Mouse (Mus musculus): Measurements from ENCODE around the gene Pim1.
"Not testable (repeated sequence)": the region's sequence is repeated elsewhere in the genome, so short reads cannot be mapped to it uniquely, and the experiment has no call there.

The Pim1 gene

DNA sequence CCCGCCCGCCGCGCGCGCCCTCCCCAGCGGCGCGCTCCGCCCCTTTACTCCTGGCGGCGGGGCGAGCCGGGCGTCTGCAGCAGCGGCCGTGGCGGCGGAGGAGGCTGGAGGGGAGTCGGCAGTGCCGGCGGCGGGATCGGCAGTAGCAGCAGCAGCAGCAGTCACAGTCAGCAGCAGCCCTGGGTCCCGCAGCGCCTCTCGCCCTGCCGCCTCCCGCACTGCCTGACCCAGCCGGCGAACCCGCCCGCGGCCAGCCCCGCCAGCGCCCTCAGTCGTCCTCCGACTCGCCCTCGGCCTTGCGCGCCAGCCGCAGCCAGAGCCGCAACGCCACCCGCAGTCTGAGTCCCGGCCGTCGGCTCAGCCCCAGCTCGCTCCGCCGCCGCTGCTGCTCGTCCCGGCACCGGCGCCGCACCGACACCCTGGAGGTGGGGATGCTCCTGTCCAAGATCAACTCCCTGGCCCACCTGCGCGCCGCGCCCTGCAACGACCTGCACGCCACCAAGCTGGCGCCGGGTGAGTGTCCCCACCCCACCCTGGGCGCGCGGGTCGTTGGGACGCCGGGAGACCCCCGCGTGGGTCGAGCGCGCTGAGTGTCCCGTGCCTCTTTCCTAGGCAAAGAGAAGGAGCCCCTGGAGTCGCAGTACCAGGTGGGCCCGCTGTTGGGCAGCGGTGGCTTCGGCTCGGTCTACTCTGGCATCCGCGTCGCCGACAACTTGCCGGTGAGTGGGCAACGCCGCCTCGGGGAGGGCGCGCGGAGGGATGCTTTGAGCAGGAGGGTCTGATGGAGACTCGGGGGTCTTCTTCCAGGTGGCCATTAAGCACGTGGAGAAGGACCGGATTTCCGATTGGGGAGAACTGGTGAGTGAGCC, at the start of gene Pim1:
TSS of gene Pim1 (plus strand) at position 41 of the 869 bp plus-strand sequence.
- in situ Hi-C loops (cut with MboI, MseI): no loop called here

DNA sequence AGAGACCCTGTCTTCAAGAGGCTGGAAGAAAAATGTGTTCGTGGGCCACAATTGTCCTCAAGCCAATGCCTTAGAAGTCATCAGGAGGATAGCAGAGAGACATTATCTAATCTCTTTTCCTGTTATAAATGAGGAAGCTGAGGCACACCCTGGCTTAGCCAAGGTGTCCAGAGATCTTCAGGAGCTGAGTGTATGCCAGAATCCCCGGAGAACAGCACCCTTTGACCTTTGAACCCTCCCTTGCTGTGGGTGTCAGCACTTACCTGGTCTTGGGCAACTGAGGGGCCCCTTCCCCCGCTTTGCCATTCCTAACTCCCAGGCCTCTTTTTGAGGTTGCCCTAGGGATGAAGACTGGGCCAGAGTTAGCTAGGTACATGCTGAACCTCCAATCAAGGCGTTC, 49.0 kb upstream of the Pim1 start:
- in situ Hi-C loops (cut with MboI, MseI): no loop called here

DNA sequence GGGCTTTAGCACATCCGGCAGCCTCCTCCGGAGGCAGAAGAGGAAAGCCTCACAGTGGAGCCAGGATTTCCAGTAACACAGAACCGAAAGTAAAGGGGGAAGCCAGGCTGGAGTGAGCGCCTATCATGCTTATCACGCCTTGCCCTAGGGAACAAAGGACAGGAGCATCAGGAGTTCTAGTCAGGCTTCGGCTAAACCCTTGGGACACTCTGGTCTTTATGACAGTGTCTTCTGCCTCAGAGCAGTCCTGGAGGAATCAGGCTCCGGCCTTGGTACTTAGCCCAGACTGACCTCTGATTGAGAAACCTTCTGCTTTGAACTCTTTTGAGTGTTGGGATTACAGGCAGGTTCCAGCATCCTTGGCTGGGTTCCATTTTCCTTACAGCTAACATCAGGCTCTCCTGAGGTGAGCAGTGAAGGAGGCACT, 48.4 kb upstream of the Pim1 start:
- in situ Hi-C loops (cut with MboI, MseI): no loop called here

DNA sequence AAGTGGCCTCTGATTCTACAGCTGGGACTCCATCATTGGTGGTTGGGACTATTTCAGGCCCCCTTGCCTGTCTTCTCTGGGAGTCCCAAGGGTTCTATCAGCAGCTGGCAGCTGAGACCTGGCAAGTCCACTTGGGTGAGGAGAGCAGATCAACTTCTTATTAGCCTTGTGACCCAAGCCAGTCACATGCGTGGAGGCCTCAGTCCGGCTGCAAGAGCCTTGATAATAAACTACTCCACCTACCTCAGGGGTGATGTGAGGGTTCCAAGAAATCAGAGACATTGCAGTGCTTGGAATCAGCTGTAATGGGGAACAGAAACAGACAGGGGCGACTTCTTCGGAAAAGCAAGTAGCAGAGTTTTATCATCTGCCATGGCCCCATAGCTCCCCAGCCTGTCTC, 46.8 kb upstream of the Pim1 start:
- in situ Hi-C loops (cut with MboI, MseI): no loop called here

DNA sequence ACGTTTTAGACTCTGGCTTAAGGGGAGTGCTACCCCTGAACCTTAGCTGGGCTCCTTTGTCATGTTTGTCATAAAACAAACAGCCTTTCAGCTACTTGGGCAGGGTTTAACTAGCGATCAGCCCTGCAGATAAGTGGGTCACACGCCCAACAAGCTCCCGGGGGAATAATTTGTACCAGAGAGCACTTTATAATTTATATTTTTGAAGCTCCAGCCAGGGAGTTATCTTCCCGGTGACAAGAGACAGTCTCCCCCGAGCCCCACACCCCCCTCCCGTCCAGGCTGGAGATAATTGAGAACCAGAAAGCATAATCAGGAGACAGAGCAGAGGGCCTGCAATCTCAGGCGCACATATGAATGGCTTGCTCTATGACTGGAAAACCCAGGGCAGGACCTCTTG, 45.5 kb upstream of the Pim1 start:
- in situ Hi-C loops (cut with MboI, MseI): no loop called here

DNA sequence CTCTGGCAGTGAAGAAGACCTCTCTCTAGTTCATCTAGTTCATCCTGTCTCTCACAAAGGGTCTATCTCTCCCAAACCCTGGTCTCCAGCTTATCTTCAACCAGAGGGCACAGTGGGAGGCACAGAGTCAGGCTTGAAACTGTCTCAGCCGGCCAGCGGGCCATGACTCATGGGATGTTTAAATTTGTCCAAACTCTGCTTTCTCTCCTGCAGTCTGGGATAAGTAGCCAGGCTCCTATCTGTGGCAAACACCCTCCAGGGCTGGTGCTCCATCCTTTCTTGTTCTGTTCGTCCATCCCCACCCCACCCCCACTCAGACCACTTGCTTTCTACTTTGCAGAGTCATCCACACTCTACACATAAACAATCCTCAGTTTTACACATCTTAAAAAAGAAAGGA, 43.2 kb upstream of the Pim1 start:
- in situ Hi-C loops (cut with MboI, MseI): no loop called here

DNA sequence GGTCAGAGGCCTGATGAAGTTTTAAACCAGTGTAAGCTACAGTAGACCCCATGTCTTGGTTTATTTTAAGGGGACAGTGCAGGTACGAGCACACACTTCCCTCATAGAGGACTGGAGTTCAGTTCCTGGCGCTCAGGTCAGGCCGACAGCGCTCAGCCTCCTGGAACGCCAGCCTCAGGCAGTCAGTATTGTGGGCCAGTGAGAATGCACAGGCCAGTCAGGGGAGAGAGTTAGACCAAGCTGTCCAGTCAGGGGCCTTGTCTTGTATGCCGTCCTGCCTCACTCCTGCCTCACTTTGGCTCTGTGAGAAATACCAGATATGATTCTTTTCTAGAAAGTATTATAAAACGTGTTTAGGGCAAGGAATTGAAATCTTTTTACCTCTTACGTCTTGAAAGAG, 42.5 kb upstream of the Pim1 start:
- in situ Hi-C loops (cut with MboI, MseI): no loop called here

DNA sequence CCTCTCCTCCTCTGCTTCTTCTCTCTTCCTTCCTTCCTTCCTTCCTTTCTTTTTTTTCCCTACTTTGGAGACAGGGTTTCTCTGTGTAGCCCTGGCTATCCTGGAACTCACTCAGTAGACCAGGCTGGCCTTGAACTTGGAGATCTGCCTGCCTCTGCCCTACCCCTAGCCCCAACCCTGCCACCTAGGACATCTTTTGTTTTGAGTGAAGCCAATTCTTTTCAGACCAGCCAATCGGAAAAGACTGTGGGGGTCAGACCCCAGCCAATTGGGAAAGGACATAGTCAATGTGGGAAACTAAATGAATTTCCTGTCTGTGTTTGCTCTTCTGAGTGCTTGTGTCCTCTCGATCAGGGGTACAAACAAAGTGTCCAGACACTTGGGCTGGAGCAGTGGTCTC, 42.0 kb upstream of the Pim1 start:
- in situ Hi-C loops (cut with MboI, MseI): no loop called here

DNA sequence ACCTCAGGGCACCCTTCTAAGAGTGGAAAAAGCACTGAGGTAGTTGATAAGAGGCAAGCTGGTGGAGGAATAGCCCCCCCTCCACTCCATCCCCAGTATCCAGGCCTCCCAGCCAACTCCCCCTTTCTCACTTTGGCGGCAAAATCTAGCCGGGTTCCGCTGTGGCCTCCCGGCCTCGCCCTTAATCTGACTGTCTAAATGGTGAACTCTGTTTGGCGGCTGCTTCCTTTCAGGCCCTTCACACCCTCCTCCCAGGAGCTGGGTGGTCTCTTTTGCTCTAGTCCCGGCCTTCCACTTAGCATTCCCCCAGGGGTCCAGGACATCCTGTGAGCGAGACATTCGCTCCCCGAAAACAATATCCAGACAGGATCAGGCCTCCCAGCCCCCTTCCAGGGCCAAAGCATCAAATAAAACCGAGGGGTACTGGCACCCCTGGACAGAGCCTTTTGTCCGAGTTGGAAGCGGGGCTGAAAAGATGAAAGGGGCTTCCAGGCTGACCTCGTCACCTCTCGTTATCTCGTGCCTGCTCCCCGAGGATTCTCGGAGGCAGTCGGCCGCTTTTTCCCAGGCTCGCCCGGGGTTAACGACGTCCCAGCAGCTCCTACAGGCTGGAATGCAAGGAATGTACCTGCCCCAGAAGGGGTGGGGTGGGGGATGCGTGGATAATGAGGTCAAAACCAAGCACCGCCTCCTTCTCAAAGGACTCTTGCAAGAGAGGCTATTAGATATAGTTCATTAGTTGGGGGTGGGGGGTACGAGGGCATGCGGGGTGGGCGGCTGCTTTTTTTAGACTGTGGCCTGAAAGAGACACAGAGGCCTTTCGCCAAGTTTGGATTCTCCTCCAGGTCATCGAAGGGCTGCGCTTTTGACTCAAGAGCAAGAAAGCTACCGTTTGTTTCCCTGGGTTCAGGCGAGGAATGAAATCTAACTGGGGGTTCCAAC, 39.4 kb upstream of the Pim1 start:
- in situ Hi-C loops (cut with MboI, MseI): no loop called here

DNA sequence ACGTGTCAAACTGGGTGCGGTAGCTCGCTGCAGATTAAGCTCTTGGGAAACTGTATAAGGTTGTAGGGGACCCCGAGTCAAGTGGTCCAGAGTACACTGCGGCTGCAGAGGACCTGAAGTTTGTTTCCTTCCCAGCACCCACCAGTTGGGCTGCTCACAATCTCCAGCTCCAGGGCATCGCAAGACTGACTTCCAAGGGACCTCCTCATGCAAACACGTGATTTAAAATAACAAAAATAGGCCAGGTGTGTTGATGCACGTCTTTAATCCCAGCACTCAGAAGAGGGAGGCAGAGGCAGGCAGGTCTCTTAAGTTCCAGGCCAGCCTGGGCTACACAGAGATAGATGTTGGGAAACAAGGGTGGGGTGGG, 38.7 kb upstream of the Pim1 start:
- in situ Hi-C loops (cut with MboI, MseI): no loop called here

DNA sequence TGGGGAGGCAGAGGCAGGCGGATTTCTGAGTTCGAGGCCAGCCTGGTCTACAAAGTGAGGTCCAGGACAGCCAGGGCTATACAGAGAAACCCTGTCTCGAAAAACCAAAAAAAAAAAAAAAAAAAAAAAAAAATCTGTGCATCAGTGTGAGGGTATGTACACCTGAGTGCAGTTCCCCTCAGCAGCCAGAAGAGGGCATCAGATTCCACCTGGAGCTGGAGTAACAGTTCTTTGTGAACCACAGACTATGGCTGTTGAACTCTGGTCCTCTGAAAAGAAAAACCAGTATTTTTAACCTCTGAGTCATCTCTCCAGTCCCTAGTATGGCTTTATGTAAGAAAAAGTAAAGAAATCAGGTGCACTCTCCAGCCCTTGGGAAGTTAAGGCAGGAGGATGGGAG, 36.4 kb upstream of the Pim1 start:
- in situ Hi-C loops (cut with MboI, MseI): not testable (repeated sequence)

DNA sequence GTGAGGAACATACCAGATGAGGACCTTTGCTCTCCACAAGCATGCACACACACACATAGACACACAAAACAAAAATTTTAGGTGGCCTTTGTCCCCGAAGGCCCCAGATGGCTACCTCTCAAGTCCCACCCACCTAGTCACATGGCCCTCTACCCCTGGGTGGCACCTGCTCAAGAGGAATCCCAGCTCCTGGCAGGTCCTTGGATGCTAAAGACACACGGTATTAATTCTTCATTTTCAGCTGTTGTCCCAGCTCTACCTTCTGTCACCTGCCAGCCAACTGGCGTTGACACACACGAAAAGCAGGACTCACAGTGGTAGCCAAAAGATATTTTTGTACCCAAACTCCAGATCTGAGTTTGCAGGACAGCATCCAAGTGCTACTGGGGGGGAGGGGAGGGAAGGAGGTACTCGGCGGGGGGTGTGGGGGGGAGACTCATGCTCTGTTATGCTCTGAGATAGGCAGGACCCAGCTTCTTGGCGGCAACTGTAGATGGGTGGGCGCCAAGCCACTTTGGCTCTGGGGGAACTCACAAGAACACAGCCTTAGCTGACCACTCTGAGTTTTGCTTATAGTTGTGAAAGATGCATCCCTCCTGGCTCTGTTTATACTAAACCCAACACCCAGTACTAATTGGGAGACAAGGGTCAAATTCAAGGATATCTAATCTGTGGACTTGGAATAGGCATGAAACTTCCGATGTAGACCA, 35.0 kb upstream of the Pim1 start:
- in situ Hi-C loops (cut with MboI, MseI): no loop called here

DNA sequence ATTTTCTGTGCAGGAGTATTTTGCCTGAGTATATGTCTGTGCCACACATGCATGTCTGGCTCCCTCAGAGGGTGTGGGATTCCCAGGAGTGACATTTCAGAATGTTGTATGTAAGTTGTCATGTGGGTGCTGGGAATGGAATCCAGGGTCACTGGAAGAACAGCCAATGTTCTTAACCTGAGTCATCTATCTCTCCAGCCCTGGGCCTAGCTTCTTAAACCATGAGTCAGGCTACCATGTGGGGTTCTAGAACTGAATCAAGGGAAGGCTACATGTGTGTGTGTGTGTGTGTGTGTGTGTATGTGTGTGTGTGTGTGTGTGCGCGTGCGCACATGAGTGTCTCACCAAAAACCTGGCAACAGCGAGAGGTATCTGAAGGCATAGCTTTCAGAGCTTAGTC, 34.1 kb upstream of the Pim1 start:
- in situ Hi-C loops (cut with MboI, MseI): no loop called here

DNA sequence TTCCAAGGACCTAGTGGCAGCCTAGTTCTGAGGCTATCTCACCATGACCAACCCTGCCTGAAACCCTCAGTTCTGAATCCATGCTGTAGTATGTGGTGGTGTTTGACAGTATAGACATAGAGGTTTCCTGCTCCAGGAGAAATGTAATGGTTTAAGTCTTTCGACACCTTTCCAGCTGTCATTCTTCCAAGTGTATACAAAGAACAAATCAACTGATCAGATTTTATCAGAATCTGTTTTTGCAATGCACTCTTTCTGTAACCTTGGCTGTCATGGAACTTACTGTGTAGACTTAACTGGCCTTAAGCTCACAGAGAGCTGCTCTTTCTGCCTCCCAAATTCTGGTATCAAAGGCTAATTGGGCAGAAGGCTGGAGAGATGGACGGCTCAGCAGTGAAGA, 33.6 kb upstream of the Pim1 start:
- in situ Hi-C loops (cut with MboI, MseI): no loop called here

DNA sequence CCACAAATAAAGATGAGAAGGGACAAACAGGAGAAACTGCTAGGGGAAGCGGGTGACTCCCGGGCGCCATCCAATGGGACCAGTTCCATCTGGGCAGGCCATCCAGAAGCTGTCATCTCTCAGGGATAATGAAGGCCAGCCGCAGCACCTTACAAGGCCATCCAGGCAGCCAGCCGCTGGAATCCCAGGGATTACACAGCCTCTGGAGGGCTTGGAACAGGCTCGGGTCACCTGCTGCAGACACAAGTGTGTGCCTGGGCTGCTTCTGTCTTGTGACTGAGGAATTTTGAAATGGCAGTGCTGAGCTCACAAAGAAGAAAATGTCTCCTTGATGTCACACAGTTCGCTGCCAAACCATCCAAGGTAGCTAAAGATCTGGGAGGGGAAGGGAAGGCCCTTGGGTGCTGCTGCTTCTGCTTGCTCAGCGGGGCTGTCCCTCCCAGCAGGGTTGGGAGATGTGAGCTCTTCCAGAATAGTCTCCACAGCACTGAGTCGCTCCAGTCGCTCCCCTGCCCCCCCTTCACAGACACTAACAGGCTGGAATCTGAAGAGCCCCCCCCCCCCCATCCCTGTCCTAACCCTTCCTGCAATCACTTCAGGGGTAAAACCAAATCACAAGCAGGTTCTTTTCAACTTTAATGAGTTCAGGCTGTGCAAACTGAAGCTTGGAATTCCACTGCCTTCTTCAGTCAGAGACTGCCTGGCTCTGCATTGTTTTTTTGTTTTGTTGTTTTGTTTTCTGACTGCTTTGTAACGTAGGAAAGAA, 32.6 kb upstream of the Pim1 start:
- in situ Hi-C loops (cut with MboI, MseI): no loop called here

DNA sequence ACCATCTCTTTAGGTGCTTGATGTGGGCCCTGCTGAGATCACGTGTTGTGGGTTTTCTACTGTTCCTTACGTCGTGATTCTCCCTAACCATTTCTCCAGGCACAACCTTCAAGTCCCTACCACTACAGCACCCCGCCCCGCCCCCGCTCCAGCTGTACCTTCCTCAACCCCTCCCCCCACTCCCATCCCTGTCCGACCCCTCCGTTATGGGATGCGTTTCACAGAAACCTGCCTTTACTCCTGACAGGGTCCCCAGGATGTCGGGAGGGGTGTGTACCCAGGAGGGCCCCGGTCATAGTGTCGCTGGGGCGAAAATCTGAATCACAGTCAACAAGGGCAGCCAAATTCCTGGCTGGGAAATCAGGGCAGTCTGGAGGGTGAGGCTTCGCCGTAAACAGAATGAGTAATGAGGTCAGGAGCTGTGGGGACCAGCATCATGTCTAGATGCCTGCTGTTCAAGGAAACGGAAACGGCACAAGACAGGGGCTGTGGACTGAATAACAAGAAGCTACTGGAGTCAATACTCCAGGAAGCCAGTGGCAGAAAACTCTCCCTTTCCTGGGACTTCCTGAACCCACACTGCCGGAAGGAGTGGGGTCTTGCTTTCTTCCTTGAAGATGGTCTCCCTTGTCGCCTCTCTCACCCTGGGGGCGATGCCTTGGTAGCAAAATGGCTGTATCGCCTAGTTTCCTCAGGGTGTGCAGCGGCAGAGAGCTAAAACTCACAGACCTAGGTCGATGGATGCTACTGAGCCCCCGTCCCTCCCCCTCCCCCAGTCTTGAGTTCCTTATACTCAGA, 31.0 kb upstream of the Pim1 start:
- in situ Hi-C loops (cut with MboI, MseI): loop anchor here (10.0 kb wide), 1 partner anchor 1175 kb away; no protein-coding TSS in a partner anchor

DNA sequence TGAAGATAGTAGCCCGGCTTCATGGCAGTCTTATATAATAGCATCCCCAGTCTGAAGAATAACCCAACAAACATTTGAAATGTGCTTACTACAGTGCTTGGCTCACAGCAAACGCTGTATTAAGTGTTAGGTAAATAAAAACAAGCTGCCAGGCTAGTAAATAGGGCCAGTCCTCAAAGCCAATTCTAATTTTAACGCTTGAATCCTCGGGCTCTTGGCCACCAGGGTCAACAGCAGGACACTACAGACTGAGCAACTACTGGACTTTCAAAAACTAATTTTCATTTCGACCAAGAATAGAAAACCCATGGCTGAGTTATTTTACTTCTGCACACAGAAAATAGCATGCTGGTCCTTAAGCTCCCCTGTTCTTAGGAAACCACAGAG, 30.4 kb upstream of the Pim1 start:
- in situ Hi-C loops (cut with MboI, MseI): loop anchor here (10.0 kb wide), 1 partner anchor 1175 kb away; no protein-coding TSS in a partner anchor

DNA sequence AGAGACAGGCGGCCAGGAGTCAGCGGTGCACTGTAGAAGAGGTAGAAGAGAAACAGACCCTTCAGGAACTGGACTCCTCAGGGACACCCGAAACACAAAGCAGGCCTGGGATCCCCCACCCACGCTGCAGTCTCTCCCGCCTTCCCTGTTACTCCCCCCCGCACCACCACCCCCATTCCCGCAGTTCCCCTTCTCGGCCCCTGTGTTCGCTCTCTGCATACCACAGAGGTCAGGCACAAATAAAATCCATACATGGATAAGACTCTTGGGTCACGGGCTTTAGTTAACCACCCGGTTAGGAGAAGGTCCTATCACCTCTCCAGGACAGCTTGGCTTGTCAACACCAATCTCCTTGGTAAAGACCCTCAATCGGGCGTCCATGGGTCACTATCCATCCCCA, 26.9 kb upstream of the Pim1 start:
- in situ Hi-C loops (cut with MboI, MseI): loop anchor here (10.0 kb wide), 1 partner anchor 1171 kb away; no protein-coding TSS in a partner anchor

DNA sequence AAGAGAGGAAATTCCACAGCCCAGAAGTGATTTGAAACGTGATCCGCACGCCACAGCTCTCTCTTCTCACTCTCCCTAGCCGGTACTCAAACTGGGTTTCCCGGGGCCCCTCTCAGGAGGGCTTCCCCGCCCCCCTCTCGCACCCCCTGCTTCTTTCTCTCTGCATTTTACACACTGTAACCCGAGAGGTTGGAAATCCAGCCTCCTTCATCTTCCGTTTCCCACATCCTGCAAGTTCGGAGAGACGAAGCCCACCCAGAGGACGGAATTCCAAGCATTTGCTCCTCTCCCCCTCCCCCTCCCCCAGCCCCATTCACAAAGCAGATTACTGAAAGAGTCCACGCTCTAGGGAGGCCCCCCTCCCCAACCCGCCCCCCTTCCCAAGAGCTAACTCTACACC, 26.5 kb upstream of the Pim1 start:
- in situ Hi-C loops (cut with MboI, MseI): loop anchor here (10.0 kb wide), 1 partner anchor 1171 kb away; no protein-coding TSS in a partner anchor

DNA sequence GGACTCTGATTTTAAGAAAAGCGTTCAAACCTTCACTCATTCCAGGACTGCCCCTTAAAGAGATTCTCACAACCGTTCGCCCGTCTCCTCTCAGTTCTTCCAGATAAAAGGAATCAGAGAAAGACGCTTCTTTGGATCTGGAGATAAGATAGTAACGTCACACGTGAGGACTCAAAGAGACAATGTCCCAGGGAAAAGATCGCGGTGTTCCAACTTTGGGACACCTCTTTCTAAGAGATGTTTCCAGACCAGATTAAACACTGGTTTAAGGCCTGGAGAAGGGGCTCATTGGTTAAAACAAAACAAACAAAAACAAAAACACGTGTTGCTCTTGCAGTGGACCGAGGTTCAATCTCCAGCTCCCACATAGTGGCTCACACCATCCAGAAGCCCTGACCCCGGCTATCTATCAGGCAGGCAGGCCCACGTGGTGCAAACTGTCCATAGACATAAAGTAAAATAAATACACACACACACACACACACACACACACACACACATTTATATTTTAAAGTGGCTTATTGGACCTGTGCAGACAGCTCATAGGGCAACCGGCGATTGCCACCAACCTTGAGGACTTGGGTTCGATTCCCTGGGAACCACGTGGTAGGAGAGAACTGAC, 25.9 kb upstream of the Pim1 start:
- in situ Hi-C loops (cut with MboI, MseI): loop anchor here (10.0 kb wide), 1 partner anchor 1170 kb away; no protein-coding TSS in a partner anchor

All from regulatory T cell (primary cell).